Mouse (Mus musculus): Measurements from ENCODE around the gene Pepd.

The Pepd gene

GRCm38 (mm10) chr7:35056436-35056864 is 144.3 kb downstream of the Pepd start, which contains the start of gene Cebpg:
Gene Cebpg (minus strand): TSS chr7:35056573.
- peak; percentile 91 for DNase-seq (ENCODE audit: low read depth)

GRCm38 (mm10) chr7:35056999-35057398 is 144.8 kb downstream of the Pepd start:
- peak; percentile 78 for DNase-seq (ENCODE audit: low read depth)

- DNase-seq (ENCODE audit: low read depth), result no peak
These were observed 145.4 kb downstream of the Pepd start for GRCm38 (mm10) chr7:35057569-35057968.

- DNase-seq (ENCODE audit: low read depth), result no peak
These were observed 146.2 kb downstream of the Pepd start for GRCm38 (mm10) chr7:35058329-35058728.

GRCm38 (mm10) chr7:35059467-35059866 is 147.3 kb downstream of the Pepd start:
- DNase-seq (ENCODE audit: low read depth), result no peak

GRCm38 (mm10) chr7:35064286-35065258 is 152.4 kb downstream of the Pepd start:
- DNase-seq (ENCODE audit: low read depth), result peak; percentile 22

- DNase-seq (ENCODE audit: low read depth), result no peak
These were observed 153.8 kb downstream of the Pepd start for GRCm38 (mm10) chr7:35065958-35066357.

- DNase-seq (ENCODE audit: low read depth), result no peak
These were observed 154.5 kb downstream of the Pepd start for GRCm38 (mm10) chr7:35066640-35067212.

- no peak for DNase-seq (ENCODE audit: low read depth)
These were observed 164.5 kb downstream of the Pepd start for GRCm38 (mm10) chr7:35076645-35077044.

GRCm38 (mm10) chr7:35080843-35081338 is 168.7 kb downstream of the Pepd start:
- peak; percentile 52 for DNase-seq (ENCODE audit: low read depth)

- DNase-seq (ENCODE audit: low read depth), result no peak
These were observed 169.4 kb downstream of the Pepd start for GRCm38 (mm10) chr7:35081406-35082104.

- peak; percentile 42 for DNase-seq (ENCODE audit: low read depth)
These were observed 172.6 kb downstream of the Pepd start for GRCm38 (mm10) chr7:35084565-35085360.

GRCm38 (mm10) chr7:35086271-35086861 is 174.2 kb downstream of the Pepd start:
- DNase-seq (ENCODE audit: low read depth), result no peak

- DNase-seq (ENCODE audit: low read depth), result no peak
These were observed 178.4 kb downstream of the Pepd start for GRCm38 (mm10) chr7:35090550-35090949.

Data from 416B (cell line).